Mouse (Mus musculus) megakaryocyte, embryonic 14.5 days (primary cell): Measurements from ENCODE around the gene Rasgef1b.

Experiments
- FLI1 ChIP-seq: IDR thresholded peaks from 2 replicates; pipeline ENCODE4 v1.6.1; 2012; ENCODE audit warnings: low read length, inconsistent platforms, mixed read lengths
- GATA1 ChIP-seq: IDR thresholded peaks from 3 replicates; pipeline ENCODE4 v1.6.1; 2012; ENCODE audit warnings: mixed read lengths, low read length, inconsistent platforms, borderline replicate concordance

DNA sequence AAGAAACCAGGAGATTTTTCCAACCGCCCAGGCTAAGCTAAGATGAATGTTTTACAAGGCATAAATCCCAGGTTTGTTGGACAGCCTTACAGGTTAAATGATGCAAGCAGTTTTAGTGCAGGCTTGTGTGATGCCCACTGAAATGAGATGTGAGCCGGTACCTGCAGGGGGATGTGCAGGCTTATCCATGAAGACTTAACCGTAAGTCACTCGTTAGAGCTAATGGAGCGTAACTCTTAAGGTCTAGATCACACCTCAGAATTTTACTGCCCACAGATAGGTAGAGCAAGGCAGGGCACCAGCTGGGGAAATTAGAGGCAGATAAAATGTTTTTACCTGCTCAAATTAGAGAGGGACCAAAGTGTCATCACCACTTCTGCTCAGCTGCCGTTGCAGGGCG, 14.0 kb upstream of the Rasgef1b start:
- no peak for TF ChIP-seq GATA1
- no peak for TF ChIP-seq FLI1
